Mouse (Mus musculus) hindbrain, postnatal 0 days (tissue): ENCODE data around the gene Wfdc21. TPM values are rescaled to one million over a fixed set of nuclear protein-coding genes. Genes with fewer than 3 reads are reported as not detected.

Experiments
- ATAC-seq: fragments of 200-750 bp; cut with Nextera tagmentation; 2 replicates; pipeline ENCODE4 v1.8.0; 2017; ENCODE audit warnings: mild to moderate bottlenecking, moderate TSS enrichment, moderate library complexity
- DNase-seq: peaks from one replicate; pipeline ENCODE4 v3.0.0-alpha.2; 2015; ENCODE audit warnings: low spot score
- H3K27ac ChIP-seq: fragments of 300-500 bp; sonication (generic); 2 replicates; pipeline ENCODE4 v1.5.1; 2014; ENCODE audit warnings: mild to moderate bottlenecking
- H3K27me3 ChIP-seq: fragments of 300-500 bp; sonication (generic); 2 replicates; pipeline ENCODE4 v1.6.1; 2014; ENCODE audit warnings: low read length, mixed read lengths; ENCODE audit not compliant: insufficient read depth
- H3K36me3 ChIP-seq: fragments of 300-500 bp; sonication (generic); 2 replicates; pipeline ENCODE4 v1.6.1; 2014; ENCODE audit warnings: low read length, mixed read lengths; ENCODE audit not compliant: insufficient read depth
- H3K4me1 ChIP-seq: fragments of 300-500 bp; sonication (generic); 2 replicates; pipeline ENCODE4 v1.6.1; 2014; ENCODE audit warnings: antibody characterized with exemption, low read length, mixed read lengths; ENCODE audit not compliant: insufficient read depth
- H3K4me2 ChIP-seq: fragments of 300-500 bp; sonication (generic); 2 replicates; pipeline ENCODE4 v1.6.1; 2014; ENCODE audit warnings: low read depth, mild to moderate bottlenecking, low read length, moderate library complexity, mixed read lengths
- H3K4me3 ChIP-seq: fragments of 300-500 bp; sonication (generic); 2 replicates; pipeline ENCODE4 v1.5.1; 2014; ENCODE audit warnings: low read length
- H3K9ac ChIP-seq: fragments of 300-500 bp; sonication (generic); replicated peaks from 2 replicates; pipeline ENCODE4 v1.6.1; 2014; ENCODE audit warnings: mild to moderate bottlenecking, low read length, moderate library complexity, mixed read lengths
- H3K9me3 ChIP-seq: fragments of 300-500 bp; sonication (generic); 2 replicates; pipeline ENCODE4 v1.6.1; 2016; ENCODE audit warnings: low read length, mixed read lengths
- CTCF ChIP-seq: IDR thresholded peaks from 2 replicates; pipeline ENCODE4 v1.5.1; 2016; ENCODE audit warnings: antibody characterized with exemption, control low read depth, low read depth
- WGBS: fragments of 180-500 bp; shearing (Covaris S2); extraction: QIAGEN DNeasy Blood & Tissue Kit; methylation state at CpG from one replicate; pipeline ENCODE4 v1.1.7; 2014; 5-methylcytosine and 5-hydroxymethylcytosine counted together
- polyA plus RNA-seq: library from polyadenylated mRNA; unstranded; fragments of >200 nt; fragmentation: Nextera tagmentation; extraction: Ambion mirVana; gene quantifications from 2 replicates; pipeline ENCODE4 v1.2.1, GENCODE M21; 2015
- total RNA-seq: library from RNA; depleted of rRNA; stranded (reverse); fragments of >200 nt; gene quantifications from 2 replicates; pipeline ENCODE4 v1.2.3, GENCODE M21; 2014

Gene Wfdc21
- total and polyA plus RNA-seq, 2 experiments from 2014 or later: 0.78 TPM; not detected in 1

- Histone ChIP-seq H3K27ac (no peak overlapping the region), H3K27me3 (no peaks in the 10 kb centered on the region)
These were observed 26.0 kb upstream of the Wfdc21 start for GRCm38 (mm10) chr11:83720766-83721165.

GRCm38 (mm10) chr11:83728757-83729432 is 17.8 kb upstream of the Wfdc21 start:
- DNase-seq: peak; percentile 31
- Histone ChIP-seq H3K27me3 (no peaks in the 10 kb centered on the region), H3K4me1 (no peaks in the 10 kb centered on the region), H3K27ac (no peak overlapping the region), H3K9me3 (peaks cover 2% of the 10 kb centered on the region; the same call in 1 of the 2 replicates), H3K4me3 (no peak overlapping the region), H3K4me2 (no peak overlapping the region), H3K36me3 (no peaks in the 10 kb centered on the region), H3K9ac (no peak overlapping the region)
- ATAC-seq: no peak
- WGBS: 71% methylated on average over 3 of the region's 3 CpGs
- TF ChIP-seq CTCF: peak; percentile 63

More at GRCm38 (mm10) chr11:83720766-83721165, 26.0 kb upstream of the Wfdc21 start:
- no peaks in the 10 kb centered on the region for H3K9me3 ChIP-seq
- TF ChIP-seq CTCF: no peak
- H3K36me3 ChIP-seq: no peaks in the 10 kb centered on the region
- no peak for DNase-seq
- H3K9ac ChIP-seq: no peak overlapping the region
- no peaks in the 10 kb centered on the region for H3K4me1 ChIP-seq
- ATAC-seq: no peak
- H3K4me3 ChIP-seq: no peak overlapping the region
- no peak overlapping the region for H3K4me2 ChIP-seq

GRCm38 (mm10) chr11:83731116-83731515 is 15.6 kb upstream of the Wfdc21 start:
- TF ChIP-seq CTCF: no peak
- Histone ChIP-seq H3K4me1 (no peaks in the 10 kb centered on the region), H3K27ac (no peak overlapping the region), H3K27me3 (no peaks in the 10 kb centered on the region), H3K9me3 (peaks cover 3% of the 10 kb centered on the region; the same call in 1 of the 2 replicates), H3K4me2 (no peak overlapping the region), H3K4me3 (no peak overlapping the region), H3K36me3 (no peaks in the 10 kb centered on the region), H3K9ac (no peak overlapping the region)
- ATAC-seq (no peak), DNase-seq (no peak)
- 96% methylated on average over 1 of the region's 1 CpGs for WGBS

DNA sequence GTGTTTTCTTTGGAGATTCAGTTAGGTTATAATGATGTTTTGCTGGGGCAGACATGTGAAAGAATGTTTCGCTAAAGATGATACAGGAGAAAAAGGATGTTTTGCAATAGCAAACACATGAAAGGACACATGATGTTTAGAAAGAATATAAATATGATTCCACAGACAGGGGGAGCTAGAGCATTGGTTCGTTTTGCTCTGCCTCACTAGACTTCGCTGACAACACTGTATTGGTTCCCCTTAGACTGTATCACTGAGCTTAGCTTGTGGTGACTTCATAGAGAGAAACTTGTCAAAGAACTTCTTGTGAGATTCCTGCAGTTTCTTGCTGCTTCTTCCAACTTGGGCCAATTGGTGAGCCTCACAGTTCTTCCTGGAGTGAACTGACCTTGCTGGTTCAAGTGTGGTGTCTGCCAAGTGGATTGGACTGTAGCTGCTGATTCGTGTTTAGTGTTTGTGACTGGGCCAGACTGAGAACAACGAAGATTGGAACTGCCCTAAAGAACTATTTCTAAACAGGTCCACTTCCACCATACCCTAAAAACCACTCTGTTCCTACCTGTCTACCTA is 13.6 kb upstream of the Wfdc21 start:
- Histone ChIP-seq H3K9ac (no peak overlapping the region), H3K27me3 (no peaks in the 10 kb centered on the region), H3K36me3 (no peaks in the 10 kb centered on the region), H3K27ac (no peak overlapping the region), H3K9me3 (peaks cover 3% of the 10 kb centered on the region; the same call in 1 of the 2 replicates), H3K4me1 (no peaks in the 10 kb centered on the region), H3K4me3 (no peak overlapping the region), H3K4me2 (no peak overlapping the region)
- ATAC-seq: no peak
- WGBS: 81% methylated on average over 5 of the region's 5 CpGs
- TF ChIP-seq CTCF: no peak
- DNase-seq: no peak

DNA sequence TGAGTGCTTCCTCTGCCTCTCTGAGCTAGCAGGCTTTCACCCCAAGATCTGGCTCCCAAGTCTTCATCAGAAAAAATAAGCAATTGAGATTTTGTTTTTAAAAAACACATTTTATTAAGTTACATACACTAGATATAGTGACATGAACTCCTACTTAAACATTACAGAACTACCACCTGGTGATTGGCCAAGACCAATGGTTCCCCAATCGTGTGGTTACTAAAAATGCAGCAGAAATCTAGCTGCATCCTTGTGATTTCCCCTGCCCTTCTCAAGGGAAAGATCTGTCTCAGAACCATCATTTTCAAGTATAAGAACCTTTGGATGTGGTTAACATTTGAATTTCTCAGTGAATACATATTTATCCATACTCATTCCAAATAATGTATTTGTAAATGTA is 12.5 kb upstream of the Wfdc21 start:
- ATAC-seq (no peak), DNase-seq (no peak)
- Histone ChIP-seq H3K9ac (no peak overlapping the region), H3K4me1 (no peaks in the 10 kb centered on the region), H3K9me3 (peaks cover 3% of the 10 kb centered on the region; the same call in 1 of the 2 replicates), H3K36me3 (no peaks in the 10 kb centered on the region), H3K4me2 (no peak overlapping the region), H3K4me3 (no peak overlapping the region), H3K27me3 (no peaks in the 10 kb centered on the region), H3K27ac (no peak overlapping the region)
- TF ChIP-seq CTCF: no peak
- 88% methylated on average over 1 of the region's 1 CpGs for WGBS

DNA sequence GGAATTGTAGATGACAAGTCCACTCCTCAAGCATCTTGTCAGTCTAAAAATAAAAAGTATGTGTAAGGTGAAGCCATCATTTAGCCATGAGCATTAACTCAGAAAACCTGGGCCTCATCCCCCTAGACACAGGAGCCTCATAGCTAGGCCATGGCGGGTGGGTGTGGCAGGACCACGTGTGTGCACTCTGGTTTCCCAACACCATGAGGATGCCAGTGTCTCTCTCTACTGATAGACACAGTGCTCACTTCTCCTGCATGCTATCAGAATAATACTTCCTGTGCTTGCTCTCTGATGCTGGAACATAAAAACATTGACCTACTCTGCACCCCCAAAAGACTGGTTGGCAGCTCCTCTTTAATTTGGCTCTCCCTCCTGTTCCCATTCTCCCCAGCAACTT is 10.9 kb upstream of the Wfdc21 start:
- Histone ChIP-seq H3K27ac (no peak overlapping the region), H3K36me3 (no peaks in the 10 kb centered on the region), H3K27me3 (no peaks in the 10 kb centered on the region), H3K4me1 (no peaks in the 10 kb centered on the region), H3K4me2 (no peak overlapping the region), H3K9ac (no peak overlapping the region), H3K9me3 (peaks cover 3% of the 10 kb centered on the region; the same call in 1 of the 2 replicates), H3K4me3 (no peak overlapping the region)
- DNase-seq: no peak
- no peak for TF ChIP-seq CTCF
- 81% methylated on average over 2 of the region's 2 CpGs for WGBS
- ATAC-seq: no peak

DNA sequence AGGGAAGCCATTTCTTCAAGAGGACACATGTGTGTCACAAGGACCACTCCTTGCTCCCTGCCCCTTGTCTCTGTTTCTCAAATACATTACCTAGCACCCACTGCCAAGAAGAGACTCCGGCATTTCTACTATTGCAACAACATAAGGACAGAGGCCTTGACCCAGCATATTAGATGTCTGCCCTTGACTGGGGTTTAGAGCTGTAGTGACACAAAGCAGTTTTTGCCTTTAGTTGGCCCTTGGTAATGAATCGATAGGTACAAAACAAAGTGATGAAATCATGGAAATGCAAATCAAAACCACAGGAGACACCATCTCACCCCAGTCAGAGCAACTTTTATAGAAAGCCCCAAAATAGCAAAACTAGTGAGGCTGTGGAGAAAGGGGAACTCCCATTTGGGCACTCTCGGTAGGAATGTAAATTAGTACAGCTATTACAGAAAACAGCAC is 9.6 kb upstream of the Wfdc21 start:
- ATAC-seq: no peak
- H3K4me2 ChIP-seq: no peak overlapping the region
- H3K27ac ChIP-seq: no peak overlapping the region
- H3K4me3 ChIP-seq: no peak overlapping the region
- no peak for DNase-seq
- no peaks in the 10 kb centered on the region for H3K36me3 ChIP-seq
- no peak for TF ChIP-seq CTCF
- WGBS: 77% methylated on average over 3 of the region's 3 CpGs
- H3K27me3 ChIP-seq: no peaks in the 10 kb centered on the region
- H3K9me3 ChIP-seq: peaks cover 3% of the 10 kb centered on the region; the same call in 1 of the 2 replicates
- H3K9ac ChIP-seq: no peak overlapping the region
- H3K4me1 ChIP-seq: no peaks in the 10 kb centered on the region
